Mouse (Mus musculus): ENCODE measurements around the gene Polr2l. TPM values are rescaled to one million over a fixed set of nuclear protein-coding genes. Genes with fewer than 3 reads are reported as not detected.

Gene Polr2l
- polyA plus RNA-seq, 1 experiment from 2014 or later: 93.0 TPM

GRCm38 (mm10) chr7:141460001-141460390 lies 14.9 kb downstream of the Polr2l start:
- Histone ChIP-seq H3K36me3 (replicated peaks; ENCODE audit: control insufficient read depth, insufficient read depth) (peaks cover 11% of the 10 kb centered on the region), H3K27ac (no peak overlapping the region), H3K4me1 (replicated peaks; ENCODE audit: control insufficient read depth, insufficient read depth, low read length) (peaks cover 9% of the 10 kb centered on the region; the same call in 1 of the 2 replicates), H3K27me3 (ENCODE audit: control insufficient read depth, insufficient read depth, low read length) (peaks cover 55% of the 10 kb centered on the region), H3K9me3 (ENCODE audit: control insufficient read depth, low read length) (no peaks in the 10 kb centered on the region), H3K4me3 (replicated peaks; ENCODE audit: low read length) (no peak overlapping the region), H3K4me2 (replicated peaks) (no peak overlapping the region), H3K9ac (no peak overlapping the region)
- ATAC-seq (ENCODE audit: low FRiP score) (no peak), DNase-seq (ENCODE audit: low spot score) (no peak)
- 87% methylated on average over 5 of the region's 5 CpGs for WGBS

- 94% methylated on average over 17 of the region's 17 CpGs for WGBS
- DNase-seq (ENCODE audit: low spot score): no peak
- no peaks in the 10 kb centered on the region for H3K9me3 ChIP-seq (ENCODE audit: control insufficient read depth, low read length)
- peaks cover 11% of the 10 kb centered on the region for H3K36me3 ChIP-seq (replicated peaks; ENCODE audit: control insufficient read depth, insufficient read depth)
- no peak overlapping the region for H3K4me3 ChIP-seq (replicated peaks; ENCODE audit: low read length)
- no peak for ATAC-seq (ENCODE audit: low FRiP score)
- peaks cover 11% of the 10 kb centered on the region; the same call in 1 of the 2 replicates for H3K4me1 ChIP-seq (replicated peaks; ENCODE audit: control insufficient read depth, insufficient read depth, low read length)
- H3K9ac ChIP-seq: no peak overlapping the region
- no peak overlapping the region for H3K4me2 ChIP-seq (replicated peaks)
- H3K27ac ChIP-seq: no peak overlapping the region
- peaks cover 49% of the 10 kb centered on the region for H3K27me3 ChIP-seq (ENCODE audit: control insufficient read depth, insufficient read depth, low read length)
Measured at GRCm38 (mm10) chr7:141459301-141459711, 15.6 kb downstream of the Polr2l start.

- DNase-seq (ENCODE audit: low spot score) (no peak), ATAC-seq (ENCODE audit: low FRiP score) (no peak)
- Histone ChIP-seq H3K9ac (no peak overlapping the region), H3K27me3 (ENCODE audit: control insufficient read depth, insufficient read depth, low read length) (peaks cover 42% of the 10 kb centered on the region), H3K36me3 (replicated peaks; ENCODE audit: control insufficient read depth, insufficient read depth) (peaks cover 11% of the 10 kb centered on the region), H3K9me3 (ENCODE audit: control insufficient read depth, low read length) (no peaks in the 10 kb centered on the region), H3K4me2 (replicated peaks) (no peak overlapping the region), H3K27ac (no peak overlapping the region), H3K4me3 (replicated peaks; ENCODE audit: low read length) (no peak overlapping the region), H3K4me1 (replicated peaks; ENCODE audit: control insufficient read depth, insufficient read depth, low read length) (peaks cover 11% of the 10 kb centered on the region; the same call in 1 of the 2 replicates)
- 91% methylated on average over 11 of the region's 11 CpGs for WGBS
Measured at GRCm38 (mm10) chr7:141458661-141459060, 16.3 kb downstream of the Polr2l start.

- peaks cover 11% of the 10 kb centered on the region for H3K36me3 ChIP-seq (replicated peaks; ENCODE audit: control insufficient read depth, insufficient read depth)
- H3K27ac ChIP-seq: no peak overlapping the region
- no peak overlapping the region for H3K9ac ChIP-seq
- peaks cover 37% of the 10 kb centered on the region for H3K27me3 ChIP-seq (ENCODE audit: control insufficient read depth, insufficient read depth, low read length)
- ATAC-seq (ENCODE audit: low FRiP score) (no peak), DNase-seq (ENCODE audit: low spot score) (no peak)
- H3K9me3 ChIP-seq (ENCODE audit: control insufficient read depth, low read length): no peaks in the 10 kb centered on the region
- 76% methylated on average over 15 of the region's 15 CpGs for WGBS
- H3K4me3 ChIP-seq (replicated peaks; ENCODE audit: low read length): no peak overlapping the region
- H3K4me1 ChIP-seq (replicated peaks; ENCODE audit: control insufficient read depth, insufficient read depth, low read length): peaks cover 11% of the 10 kb centered on the region; the same call in 1 of the 2 replicates
- no peak overlapping the region for H3K4me2 ChIP-seq (replicated peaks)
Measured at GRCm38 (mm10) chr7:141457986-141458660, 16.8 kb downstream of the Polr2l start.

- Histone ChIP-seq H3K4me2 (replicated peaks) (no peak overlapping the region), H3K27ac (no peak overlapping the region), H3K27me3 (ENCODE audit: control insufficient read depth, insufficient read depth, low read length) (peaks cover 28% of the 10 kb centered on the region), H3K4me3 (replicated peaks; ENCODE audit: low read length) (no peak overlapping the region), H3K36me3 (replicated peaks; ENCODE audit: control insufficient read depth, insufficient read depth) (peaks cover 13% of the 10 kb centered on the region), H3K9ac (no peak overlapping the region), H3K9me3 (ENCODE audit: control insufficient read depth, low read length) (no peaks in the 10 kb centered on the region), H3K4me1 (replicated peaks; ENCODE audit: control insufficient read depth, insufficient read depth, low read length) (peaks cover 11% of the 10 kb centered on the region; the same call in 1 of the 2 replicates)
- ATAC-seq (ENCODE audit: low FRiP score) (no peak), DNase-seq (ENCODE audit: low spot score) (no peak)
- WGBS: 95% methylated on average over 14 of the region's 14 CpGs
Measured at GRCm38 (mm10) chr7:141457236-141457635, 17.7 kb downstream of the Polr2l start.

GRCm38 (mm10) chr7:141456739-141457138 lies 18.2 kb downstream of the Polr2l start:
- Histone ChIP-seq H3K4me1 (replicated peaks; ENCODE audit: control insufficient read depth, insufficient read depth, low read length) (peaks cover 11% of the 10 kb centered on the region; the same call in 1 of the 2 replicates), H3K27ac (no peak overlapping the region), H3K36me3 (replicated peaks; ENCODE audit: control insufficient read depth, insufficient read depth) (peaks cover 18% of the 10 kb centered on the region), H3K9ac (no peak overlapping the region), H3K4me3 (replicated peaks; ENCODE audit: low read length) (no peak overlapping the region), H3K27me3 (ENCODE audit: control insufficient read depth, insufficient read depth, low read length) (peaks cover 23% of the 10 kb centered on the region), H3K9me3 (ENCODE audit: control insufficient read depth, low read length) (no peaks in the 10 kb centered on the region), H3K4me2 (replicated peaks) (peak overlapping the region; percentile 76; the same call in 1 of the 2 replicates)
- ATAC-seq (ENCODE audit: low FRiP score) (no peak), DNase-seq (ENCODE audit: low spot score) (no peak)
- WGBS: 91% methylated on average over 6 of the region's 6 CpGs

- Histone ChIP-seq H3K4me3 (replicated peaks; ENCODE audit: low read length) (peak overlapping the region; percentile 48), H3K9ac (peak overlapping the region; percentile 66), H3K4me2 (replicated peaks) (peak overlapping the region; percentile 76), H3K36me3 (replicated peaks; ENCODE audit: control insufficient read depth, insufficient read depth) (peaks cover 28% of the 10 kb centered on the region), H3K27ac (peak overlapping the region; percentile 40), H3K4me1 (replicated peaks; ENCODE audit: control insufficient read depth, insufficient read depth, low read length) (peaks cover 11% of the 10 kb centered on the region; the same call in 1 of the 2 replicates), H3K9me3 (ENCODE audit: control insufficient read depth, low read length) (no peaks in the 10 kb centered on the region), H3K27me3 (ENCODE audit: control insufficient read depth, insufficient read depth, low read length) (peaks cover 13% of the 10 kb centered on the region)
- ATAC-seq (ENCODE audit: low FRiP score) (peak; percentile 37; the same call in 1 of the 2 replicates), DNase-seq (ENCODE audit: low spot score) (no peak)
- 2% methylated on average over 23 of the region's 23 CpGs for WGBS
Measured at GRCm38 (mm10) chr7:141455610-141456314, 19.2 kb downstream of the Polr2l start.

GRCm38 (mm10) chr7:141454967-141455551 lies 19.9 kb downstream of the Polr2l start, which contains the start of gene Pnpla2:
Gene Pnpla2, plus strand, starts transcription at chr7:141455198.
- ATAC-seq (ENCODE audit: low FRiP score): peak; percentile 73
- peaks cover 35% of the 10 kb centered on the region for H3K36me3 ChIP-seq (replicated peaks; ENCODE audit: control insufficient read depth, insufficient read depth)
- peaks cover 6% of the 10 kb centered on the region for H3K27me3 ChIP-seq (ENCODE audit: control insufficient read depth, insufficient read depth, low read length)
- peak within 1 kb of the TSS; percentile 76 for H3K4me2 ChIP-seq (replicated peaks)
- H3K4me1 ChIP-seq (replicated peaks; ENCODE audit: control insufficient read depth, insufficient read depth, low read length): peaks cover 11% of the 10 kb centered on the region; the same call in 1 of the 2 replicates
- peak within 1 kb of the TSS; percentile 48 for H3K4me3 ChIP-seq (replicated peaks; ENCODE audit: low read length)
- DNase-seq (ENCODE audit: low spot score): peak; percentile 80
- H3K9ac ChIP-seq: peak within 1 kb of the TSS; percentile 66
- no peaks in the 10 kb centered on the region for H3K9me3 ChIP-seq (ENCODE audit: control insufficient read depth, low read length)
- under 1% methylated on average over 45 of the region's 45 CpGs for WGBS
- H3K27ac ChIP-seq: peak within 1 kb of the TSS; percentile 40

GRCm38 (mm10) chr7:141453636-141454035 lies 21.3 kb downstream of the Polr2l start:
- H3K36me3 ChIP-seq (replicated peaks; ENCODE audit: control insufficient read depth, insufficient read depth): peaks cover 38% of the 10 kb centered on the region
- 84% methylated on average over 2 of the region's 2 CpGs for WGBS

More at GRCm38 (mm10) chr7:141453636-141454035, 21.3 kb downstream of the Polr2l start:
- H3K9me3 ChIP-seq (ENCODE audit: control insufficient read depth, low read length): no peaks in the 10 kb centered on the region
- H3K4me3 ChIP-seq (replicated peaks; ENCODE audit: low read length): no peak overlapping the region
- H3K27ac ChIP-seq: no peak overlapping the region
- no peak overlapping the region for H3K4me2 ChIP-seq (replicated peaks)
- H3K9ac ChIP-seq: no peak overlapping the region
- no peaks in the 10 kb centered on the region for H3K27me3 ChIP-seq (ENCODE audit: control insufficient read depth, insufficient read depth, low read length)
- no peak for ATAC-seq (ENCODE audit: low FRiP score)
- peaks cover 13% of the 10 kb centered on the region for H3K4me1 ChIP-seq (replicated peaks; ENCODE audit: control insufficient read depth, insufficient read depth, low read length)
- no peak for DNase-seq (ENCODE audit: low spot score)

All from hindbrain, embryonic 14.5 days (tissue).